Mouse (Mus musculus): ENCODE data around the gene Isg15.
A peak's percentile ranks its signal among the peaks of the same experiment; 100 is the strongest.

Isg15 gene

GRCm38 (mm10) chr4:156203001-156203412, 2.4 kb upstream of the Isg15 start, which contains the start of gene AW011738:
AW011738 (plus strand) TSS chr4:156203304.
- DNase-seq (ENCODE audit: low spot score in 2 of 2), result peak in 1 of 2 experiments; percentile 52

- DNase-seq (ENCODE audit: low spot score in 2 of 2), result no peak
Observed at GRCm38 (mm10) chr4:156202462-156202893, 1.9 kb upstream of the Isg15 start.

GRCm38 (mm10) chr4:156197829-156198205, 2.8 kb downstream of the Isg15 start:
- DNase-seq (ENCODE audit: low spot score in 2 of 2), result peak; percentile 74 to 87

GRCm38 (mm10) chr4:156197131-156197828, 3.3 kb downstream of the Isg15 start, which contains the start of gene Agrn:
Agrn (minus strand) TSS chr4:156197488.
- DNase-seq (ENCODE audit: low spot score in 2 of 2), result peak in 1 of 2 experiments; percentile 69

- peak in 1 of 2 experiments; percentile 44 for DNase-seq (ENCODE audit: low spot score in 2 of 2)
Observed at GRCm38 (mm10) chr4:156195927-156196870, 4.4 kb downstream of the Isg15 start.

GRCm38 (mm10) chr4:156194346-156194745, 6.3 kb downstream of the Isg15 start:
- no peak for DNase-seq (ENCODE audit: low spot score in 2 of 2)

GRCm38 (mm10) chr4:156193906-156194305, 6.7 kb downstream of the Isg15 start:
- no peak for DNase-seq (ENCODE audit: low spot score in 2 of 2)

GRCm38 (mm10) chr4:156193200-156193590, 7.4 kb downstream of the Isg15 start:
- DNase-seq (ENCODE audit: low spot score in 2 of 2), result no peak

GRCm38 (mm10) chr4:156192421-156193199, 8.0 kb downstream of the Isg15 start:
- peak in 1 of 2 experiments; percentile 72 for DNase-seq (ENCODE audit: low spot score in 2 of 2)

- peak in 1 of 2 experiments; percentile 53 for DNase-seq (ENCODE audit: low spot score in 2 of 2)
Observed at GRCm38 (mm10) chr4:156188811-156189323, 11.8 kb downstream of the Isg15 start.

- DNase-seq (ENCODE audit: low spot score in 2 of 2), result no peak
Observed at GRCm38 (mm10) chr4:156188162-156188810, 12.3 kb downstream of the Isg15 start.

GRCm38 (mm10) chr4:156185950-156186850, 14.4 kb downstream of the Isg15 start:
- DNase-seq (ENCODE audit: low spot score in 2 of 2), result peak in 1 of 2 experiments; percentile 51

- peak in 1 of 2 experiments; percentile 16 for DNase-seq (ENCODE audit: low spot score in 2 of 2)
Observed at GRCm38 (mm10) chr4:156185456-156185949, 15.1 kb downstream of the Isg15 start.

GRCm38 (mm10) chr4:156184291-156184954, 16.2 kb downstream of the Isg15 start:
- DNase-seq (ENCODE audit: low spot score in 2 of 2), result no peak

GRCm38 (mm10) chr4:156183747-156184146, 16.9 kb downstream of the Isg15 start:
- DNase-seq (ENCODE audit: low spot score in 2 of 2), result no peak

GRCm38 (mm10) chr4:156177630-156178029, 23.0 kb downstream of the Isg15 start:
- no peak for DNase-seq (ENCODE audit: low spot score in 2 of 2)

- no peak for DNase-seq (ENCODE audit: low spot score in 2 of 2)
Observed at GRCm38 (mm10) chr4:156171828-156172227, 28.8 kb downstream of the Isg15 start.

GRCm38 (mm10) chr4:156169129-156169528, 31.5 kb downstream of the Isg15 start:
- no peak for DNase-seq (ENCODE audit: low spot score in 2 of 2)

GRCm38 (mm10) chr4:156168611-156169010, 32.0 kb downstream of the Isg15 start:
- DNase-seq (ENCODE audit: low spot score in 2 of 2), result no peak
